Mouse (Mus musculus): ENCODE results near the gene Usp43. TPM values are rescaled to one million over a fixed set of nuclear protein-coding genes. Genes with fewer than 3 reads are reported as not detected.

Usp43 gene
- polyA plus RNA-seq (2012; rRNA removed): 0.28 and 0.36 TPM in 2 replicates

DNA sequence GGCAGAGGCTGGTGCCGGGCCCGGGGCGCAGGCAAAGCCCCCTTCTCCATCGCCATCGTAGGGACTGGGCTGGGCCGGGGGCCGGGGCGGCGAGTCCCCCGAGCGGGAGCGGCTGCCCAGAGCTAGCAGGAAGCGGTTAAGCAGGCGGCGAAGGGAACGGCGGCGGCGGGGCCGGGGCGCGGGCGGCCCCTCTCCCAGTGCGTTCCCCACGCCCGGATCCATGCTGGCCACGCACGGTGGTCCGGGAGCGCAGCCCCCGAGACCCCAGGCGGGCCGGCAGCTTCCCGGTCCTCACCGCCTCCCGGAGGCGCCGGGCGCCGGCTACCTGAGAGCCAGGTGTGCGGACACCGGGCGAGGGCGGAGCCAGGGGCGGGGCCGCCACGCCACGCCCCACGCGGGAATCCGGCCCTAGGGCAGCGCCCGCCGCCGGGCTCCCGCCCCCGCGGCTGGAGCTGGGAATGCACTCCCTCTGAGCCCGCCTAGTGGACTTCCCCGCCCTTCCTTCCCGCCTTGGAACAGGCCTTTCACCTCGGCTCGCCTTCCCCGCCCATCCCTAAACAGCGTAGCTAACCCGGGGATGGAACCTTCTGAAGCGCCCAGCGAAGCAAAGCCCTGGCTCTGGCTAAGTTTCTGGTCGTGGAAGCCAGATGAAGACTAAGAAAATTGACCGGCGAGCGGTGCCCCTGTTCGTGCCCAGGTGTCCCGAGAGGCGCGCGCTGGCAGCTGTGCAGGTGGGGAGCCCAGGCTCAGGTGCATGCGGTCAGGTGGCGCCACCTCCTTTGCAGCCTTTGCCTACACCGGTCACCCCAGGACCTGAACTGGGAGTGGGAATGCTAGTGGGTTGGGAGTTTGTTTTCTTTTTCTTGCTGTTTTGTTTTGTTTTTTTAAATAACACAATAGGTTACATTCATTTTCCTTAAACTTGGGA, at the start of gene Usp43:
Usp43 (minus strand) TSS at position 327 of the 928 bp plus-strand sequence.
- 1% methylated on average over 79 of the region's 80 CpGs for WGBS
- H3K4me1 ChIP-seq (replicated peaks; ENCODE audit: control insufficient read depth, insufficient read depth, low read length): peaks cover 14% of the 10 kb centered on the region
- peaks cover 8% of the 10 kb centered on the region; the same call in 1 of the 2 replicates for H3K27me3 ChIP-seq (ENCODE audit: control insufficient read depth, insufficient read depth, low read length)
- peak; percentile 31 for DNase-seq
- TF ChIP-seq CTCF (IDR thresholded peaks at IDR 0.05; ENCODE audit: borderline replicate concordance, control insufficient read depth, extremely low read depth, insufficient read depth, low read length, poor library complexity): no peak
- 0 out of 2 replicates have a peak, but pooled peaks have one; percentile 18 for TF ChIP-seq POLR2A (IDR thresholded peaks at IDR 0.05; ENCODE audit: control insufficient read depth, extremely low read depth, insufficient read depth, low read length, poor library complexity)
- H3K4me3 ChIP-seq (ENCODE audit: control insufficient read depth, insufficient read depth, low read length): peak within 1 kb of the TSS; percentile 32
- no peak within 1 kb of the TSS for H3K27ac ChIP-seq (ENCODE audit: control insufficient read depth, insufficient read depth, low read length)
- no peaks in the 10 kb centered on the region for H3K36me3 ChIP-seq (ENCODE audit: control insufficient read depth, insufficient read depth, low read length)

DNA sequence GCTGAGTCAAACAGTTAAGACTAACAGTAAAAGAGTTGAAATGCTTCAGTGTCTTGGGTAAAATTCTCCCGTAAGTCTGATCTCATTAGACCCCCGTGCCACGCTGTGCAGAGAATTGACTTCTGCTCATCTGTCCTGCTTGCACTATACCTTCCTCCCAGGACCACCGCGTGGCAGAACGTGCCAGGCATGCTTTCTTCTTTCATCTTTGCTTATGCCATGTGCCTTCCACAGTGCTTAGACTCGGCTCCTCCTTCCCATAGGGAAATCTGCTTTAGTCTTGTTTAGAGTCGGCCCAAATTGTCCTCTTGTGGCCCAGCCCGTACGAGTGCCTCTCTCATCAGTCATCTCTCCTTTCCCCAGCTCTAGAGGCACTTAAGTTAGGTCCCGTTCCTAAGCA, 45.9 kb upstream of the Usp43 start:
- peaks cover 7% of the 10 kb centered on the region; the same call in 1 of the 2 replicates for H3K4me1 ChIP-seq (replicated peaks; ENCODE audit: control insufficient read depth, insufficient read depth, low read length)
- H3K4me3 ChIP-seq (ENCODE audit: control insufficient read depth, insufficient read depth, low read length): no peak overlapping the region
- no peak overlapping the region for H3K27ac ChIP-seq (ENCODE audit: control insufficient read depth, insufficient read depth, low read length)
- no peak for DNase-seq
- TF ChIP-seq CTCF (IDR thresholded peaks at IDR 0.05; ENCODE audit: borderline replicate concordance, control insufficient read depth, extremely low read depth, insufficient read depth, low read length, poor library complexity) (no peak), POLR2A (IDR thresholded peaks at IDR 0.05; ENCODE audit: control insufficient read depth, extremely low read depth, insufficient read depth, low read length, poor library complexity) (no peak)
- peaks cover 3% of the 10 kb centered on the region; the same call in 1 of the 2 replicates for H3K36me3 ChIP-seq (ENCODE audit: control insufficient read depth, insufficient read depth, low read length)
- no peaks in the 10 kb centered on the region for H3K27me3 ChIP-seq (ENCODE audit: control insufficient read depth, insufficient read depth, low read length)
- 89% methylated on average over 11 of the region's 11 CpGs for WGBS

DNA sequence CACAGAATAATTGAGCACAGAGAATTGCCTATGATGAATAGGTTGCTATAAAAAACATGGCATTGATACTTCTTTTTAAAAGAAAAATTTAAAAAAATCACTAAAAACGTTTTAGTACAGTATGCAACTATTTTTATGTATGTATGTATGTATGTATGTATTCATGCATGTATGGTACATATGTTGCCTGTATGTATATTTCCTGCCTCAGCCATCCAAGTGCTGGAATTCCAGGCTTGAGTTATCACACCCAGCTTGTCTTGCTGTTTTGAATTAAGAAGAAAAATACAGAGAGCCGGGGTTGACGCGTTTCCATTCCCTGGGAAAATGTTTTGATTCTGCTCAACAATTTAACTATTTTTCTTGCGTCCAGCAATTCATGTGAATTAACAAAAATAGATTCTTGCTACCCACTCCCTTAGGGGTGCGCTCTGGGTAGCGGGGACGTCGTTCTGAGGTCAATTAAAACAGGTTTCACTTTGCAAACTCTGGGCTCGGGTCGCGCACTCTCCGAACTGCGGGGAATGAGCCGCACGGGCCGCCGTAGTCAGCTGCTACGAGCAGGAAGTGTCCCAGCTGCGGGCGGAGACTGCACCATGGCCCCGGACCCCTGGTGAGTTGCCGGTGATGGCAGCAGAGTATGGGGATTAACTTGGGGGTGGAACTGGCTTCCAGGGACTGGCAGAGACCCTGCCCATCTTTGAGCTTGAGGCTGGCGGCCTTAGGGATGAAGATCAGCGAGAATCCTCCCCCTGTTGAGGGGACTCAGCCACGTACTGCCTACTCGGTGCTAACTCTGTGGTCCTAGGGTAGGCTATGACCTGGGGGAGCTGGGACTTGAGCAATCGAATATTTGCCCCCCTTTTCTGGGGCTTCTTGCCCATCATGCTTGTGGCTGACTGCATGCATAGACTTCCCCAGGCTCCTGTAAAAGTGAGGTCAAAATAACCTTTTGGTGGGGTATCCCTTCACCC, 44.2 kb upstream of the Usp43 start, which contains the start of gene Stx8:
Stx8 (plus strand) TSS at position 289 of the 974 bp plus-strand sequence.
- Histone ChIP-seq H3K4me1 (replicated peaks; ENCODE audit: control insufficient read depth, insufficient read depth, low read length) (peaks cover 7% of the 10 kb centered on the region; the same call in 1 of the 2 replicates), H3K36me3 (ENCODE audit: control insufficient read depth, insufficient read depth, low read length) (no peaks in the 10 kb centered on the region; the same call in 1 of the 2 replicates), H3K27ac (ENCODE audit: control insufficient read depth, insufficient read depth, low read length) (no peak within 1 kb of the TSS), H3K4me3 (ENCODE audit: control insufficient read depth, insufficient read depth, low read length) (peak within 1 kb of the TSS; percentile 98), H3K27me3 (ENCODE audit: control insufficient read depth, insufficient read depth, low read length) (no peaks in the 10 kb centered on the region)
- DNase-seq: peak; percentile 97
- WGBS: under 1% methylated on average over 28 of the region's 28 CpGs
- TF ChIP-seq POLR2A (IDR thresholded peaks at IDR 0.05; ENCODE audit: control insufficient read depth, extremely low read depth, insufficient read depth, low read length, poor library complexity) (peak; percentile 28; the same call in 1 of the 2 replicates), CTCF (IDR thresholded peaks at IDR 0.05; ENCODE audit: borderline replicate concordance, control insufficient read depth, extremely low read depth, insufficient read depth, low read length, poor library complexity) (peak; percentile 48; the same call in 1 of the 2 replicates)

DNA sequence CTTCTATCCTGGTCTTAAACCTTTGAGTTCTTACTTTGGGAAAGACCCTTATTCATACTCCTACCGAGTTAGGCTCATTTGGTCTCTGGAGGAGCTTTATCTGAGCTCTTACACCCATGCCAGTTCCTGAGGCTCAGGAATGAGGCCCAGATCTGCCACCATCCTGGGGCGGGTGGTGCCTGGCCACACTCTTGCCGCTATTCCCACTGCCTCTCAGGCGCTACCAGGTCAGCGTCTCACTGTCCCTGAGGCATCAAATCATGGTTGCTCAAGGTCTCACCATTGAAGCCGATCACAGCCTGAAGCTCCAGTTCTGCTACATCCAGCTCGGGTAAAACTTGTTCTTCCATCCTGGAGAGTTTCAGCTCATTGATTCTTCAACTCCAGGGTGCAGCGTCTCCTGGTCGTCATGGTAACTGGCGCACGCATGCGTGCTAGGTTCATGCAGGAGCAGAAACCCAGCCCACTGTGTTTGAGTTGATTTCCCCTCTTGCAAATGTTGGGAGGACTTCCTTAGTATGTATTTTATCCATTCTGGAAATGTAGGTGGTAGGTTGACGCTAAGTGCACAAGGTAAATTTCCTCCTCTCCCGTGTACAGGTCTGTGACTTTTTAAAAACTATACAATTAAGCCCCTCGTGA, 43.4 kb upstream of the Usp43 start, which contains the start of gene Cfap52:
Cfap52 (minus strand) TSS at position 410 of the 642 bp plus-strand sequence.
- H3K4me1 ChIP-seq (replicated peaks; ENCODE audit: control insufficient read depth, insufficient read depth, low read length): peaks cover 7% of the 10 kb centered on the region; the same call in 1 of the 2 replicates
- H3K27me3 ChIP-seq (ENCODE audit: control insufficient read depth, insufficient read depth, low read length): no peaks in the 10 kb centered on the region
- H3K36me3 ChIP-seq (ENCODE audit: control insufficient read depth, insufficient read depth, low read length): no peaks in the 10 kb centered on the region
- WGBS: 15% methylated on average over 15 of the region's 15 CpGs
- peak within 1 kb of the TSS; percentile 98 for H3K4me3 ChIP-seq (ENCODE audit: control insufficient read depth, insufficient read depth, low read length)
- DNase-seq: peak; percentile 86
- no peak for TF ChIP-seq CTCF (IDR thresholded peaks at IDR 0.05; ENCODE audit: borderline replicate concordance, control insufficient read depth, extremely low read depth, insufficient read depth, low read length, poor library complexity)
- no peak for TF ChIP-seq POLR2A (IDR thresholded peaks at IDR 0.05; ENCODE audit: control insufficient read depth, extremely low read depth, insufficient read depth, low read length, poor library complexity)
- H3K27ac ChIP-seq (ENCODE audit: control insufficient read depth, insufficient read depth, low read length): no peak within 1 kb of the TSS

DNA sequence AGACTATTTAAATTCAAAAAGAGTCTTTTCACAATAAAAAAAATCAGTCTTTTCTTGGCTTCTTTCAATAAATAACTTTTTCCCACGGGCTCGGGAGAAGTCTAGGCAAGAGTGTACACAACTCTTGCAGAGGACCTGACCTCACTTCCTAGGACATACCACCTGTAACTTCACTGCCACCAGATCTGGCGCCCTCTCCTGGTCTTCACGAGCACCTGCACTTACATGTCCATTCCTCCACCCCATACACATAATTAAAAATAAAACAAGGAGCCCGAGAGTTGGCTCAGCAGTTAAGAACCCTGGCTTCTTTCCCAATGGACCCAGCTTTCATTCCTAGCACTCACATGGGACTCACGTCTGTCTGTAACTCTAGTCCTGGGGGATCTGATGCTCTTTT, 42.2 kb upstream of the Usp43 start:
- Histone ChIP-seq H3K4me1 (replicated peaks; ENCODE audit: control insufficient read depth, insufficient read depth, low read length) (peaks cover 7% of the 10 kb centered on the region; the same call in 1 of the 2 replicates), H3K4me3 (ENCODE audit: control insufficient read depth, insufficient read depth, low read length) (no peak overlapping the region), H3K27ac (ENCODE audit: control insufficient read depth, insufficient read depth, low read length) (no peak overlapping the region), H3K36me3 (ENCODE audit: control insufficient read depth, insufficient read depth, low read length) (no peaks in the 10 kb centered on the region), H3K27me3 (ENCODE audit: control insufficient read depth, insufficient read depth, low read length) (no peaks in the 10 kb centered on the region)
- no peak for TF ChIP-seq POLR2A (IDR thresholded peaks at IDR 0.05; ENCODE audit: control insufficient read depth, extremely low read depth, insufficient read depth, low read length, poor library complexity)
- 85% methylated on average over 6 of the region's 6 CpGs for WGBS
- DNase-seq: no peak
